ENCODE assay signal across 10 mouse cellular contexts in genomic region chr6:71868809-71869208, GRCm38 (mm10). TPM values are rescaled to one million over a fixed set of nuclear protein-coding genes. Genes with fewer than 3 reads are reported as not detected.
DNase-seq lines count a peak whose midpoint lies in the region; TF ChIP-seq lines count a peak whose summit lies in the region.
"Had no signal": no experiment of that assay in that cellular context is flagged by ENCODE, and none has a peak within 500 bp of the region (broad histone marks: within the 10 kb centered on the region; RNA-seq: fewer than 3 reads in every experiment).

No protein-coding gene starts in this region.

- H3K4me3 ChIP-seq in layer of hippocampus, adult 2 months: no peak overlapping the region
- H3K4me3 ChIP-seq in MEL (ENCODE audit: control insufficient read depth in 1 of 2, insufficient read depth in 1 of 2, low read depth in 2 of 2, low read length in 2 of 2): no peak overlapping the region
- H3K4me3 ChIP-seq: liver, embryonic 13.5 days; myocyte had no signal

- no peak for DNase-seq in layer of hippocampus, adult 2 months (ENCODE audit: low spot score in 2 of 2)
- no peak for DNase-seq in layer of hippocampus, postnatal 14 days (ENCODE audit: low spot score in 2 of 2)
- DNase-seq in B cell, adult 2 months: peak; percentile 28 to 39
- DNase-seq in MEL (ENCODE audit: low read depth, low spot score): peak; percentile 60
- peak; percentile 20 for DNase-seq in lung, postnatal 25 days (ENCODE audit: low spot score)
- DNase-seq in left cerebral cortex, adult 11 months (ENCODE audit: low spot score): no peak
- no peak for DNase-seq in adrenal gland, adult 2 months
- DNase-seq: heart, postnatal 14 days; liver, embryonic 13.5 days had no signal

- H3K9me3 ChIP-seq in MEL (replicated peaks; ENCODE audit: insufficient read depth, low read length): no peaks in the 10 kb centered on the region
- H3K9me3 ChIP-seq: liver, embryonic 13.5 days had no signal

- no peaks in the 10 kb centered on the region for H3K4me1 ChIP-seq in MEL (ENCODE audit: control insufficient read depth in 1 of 2, insufficient read depth in 2 of 2, low read length in 2 of 2)
- H3K4me1 ChIP-seq: liver, embryonic 13.5 days had no signal

- peak; percentile 72 for TF ChIP-seq CTCF in layer of hippocampus, adult 2 months (conservative IDR thresholded peaks at IDR 0.05)
- peak in 1 of 3 experiments; percentile 39; a peak in 3 of 6 replicates for TF ChIP-seq CTCF in MEL (IDR thresholded peaks at IDR 0.05 in 2 of 3, conservative IDR thresholded peaks at IDR 0.05 in 1 of 3; ENCODE audit: control insufficient read depth in 1 of 3, insufficient read depth in 1 of 3, low read depth in 2 of 3, low read length in 3 of 3, poor library complexity in 1 of 3, severe bottlenecking in 1 of 3)

- no peaks in the 10 kb centered on the region for H3K27me3 ChIP-seq in MEL (ENCODE audit: control insufficient read depth in 1 of 2, insufficient read depth in 2 of 2, low read length in 2 of 2)
- H3K27me3 ChIP-seq: liver, embryonic 13.5 days had no signal

- no peak for TF ChIP-seq EP300 in MEL (IDR thresholded peaks at IDR 0.05; ENCODE audit: low read depth in 1 of 2, low read length in 2 of 2)

- no peak overlapping the region for H3K9ac ChIP-seq in MEL (ENCODE audit: control insufficient read depth, low read depth, low read length, poor library complexity, severe bottlenecking)
- H3K9ac ChIP-seq: liver, embryonic 13.5 days had no signal

- peak; percentile 15; the same call in 1 of the 2 replicates for TF ChIP-seq RAD21 in MEL (IDR thresholded peaks at IDR 0.05; ENCODE audit: low read depth, low read length)

- no peaks in the 10 kb centered on the region for H3K79me2 ChIP-seq in MEL (ENCODE audit: control insufficient read depth, insufficient read depth, low read length, poor library complexity)

- TF ChIP-seq POLR2A in MEL (IDR thresholded peaks at IDR 0.05; ENCODE audit: control insufficient read depth in 1 of 2, insufficient read depth in 1 of 2, low read depth in 1 of 2, low read length in 2 of 2, poor library complexity in 1 of 2): no peak

- H3K27ac ChIP-seq in layer of hippocampus, adult 2 months: no peak overlapping the region
- no peak overlapping the region for H3K27ac ChIP-seq in MEL (ENCODE audit: control insufficient read depth, low read depth, low read length)
- H3K27ac ChIP-seq: liver, embryonic 13.5 days had no signal

- H3K36me3 ChIP-seq in MEL (ENCODE audit: control insufficient read depth in 1 of 2, insufficient read depth in 2 of 2, low read length in 2 of 2): peaks cover 2 to 27% of the 10 kb centered on the region in 2 experiments; a peak in 2 of 4 replicates

TF ChIP-seq in MEL, 35 proteins besides CTCF, POLR2A, EP300 and RAD21:
- TF ChIP-seq MYC (IDR thresholded peaks at IDR 0.05; ENCODE audit: low read depth, low read length) (no peak), SMC3 (IDR thresholded peaks at IDR 0.05; ENCODE audit: low read depth, low read length) (peak; percentile 30; the same call in 1 of the 2 replicates), ZC3H11A (IDR thresholded peaks at IDR 0.05; ENCODE audit: low read depth, low read length) (0 out of 2 replicates have a peak, but pooled peaks have one; percentile 16)
TF ChIP-seq in MEL: peak in this region for 2.

RNA-seq across cellular contexts. Expression of gene Immt, which starts 37.7 kb away (rescaled TPM):
- 100 to 1,000 TPM; 131 to 137 TPM for total RNA-seq in layer of hippocampus, adult 2 months (2021)
- 100 to 1,000 TPM; 144 to 145 TPM for total RNA-seq in layer of hippocampus, postnatal 14 days (2021)
- 133 and 137 TPM in 2 replicates for total RNA-seq in MEL (2012; rRNA removed)
- polyA plus RNA-seq in MEL (2012; ENCODE audit: insufficient read depth in 1 of 2, insufficient read length in 2 of 2, low read depth in 1 of 2, low replicate concordance in 2 of 2, missing spikeins in 1 of 2): 100 to 1,000 TPM; 158 to 702 TPM
- total RNA-seq in adrenal gland, adult 2 months (2021): 100 to 1,000 TPM; 315 to 398 TPM
- polyA plus RNA-seq in adrenal gland, adult 2 months (2012; rRNA removed): 96.6 and 110 TPM in 2 replicates

RNA-seq across cellular contexts. Expression of gene Ptcd3, which starts 39.7 kb away (rescaled TPM):
- total RNA-seq in layer of hippocampus, adult 2 months (2021): 10 to 100 TPM; 71.0 to 74.8 TPM
- total RNA-seq in layer of hippocampus, postnatal 14 days (2021): 10 to 100 TPM; 63.6 to 71.6 TPM
- total RNA-seq in MEL (2012; rRNA removed): 89.6 and 93.5 TPM in 2 replicates
- 100 to 1,000 TPM in 1 of 2 experiments, 10 to 100 TPM in 1; 94.3 to 156 TPM for polyA plus RNA-seq in MEL (2012; ENCODE audit: insufficient read depth in 1 of 2, insufficient read length in 2 of 2, low read depth in 1 of 2, low replicate concordance in 2 of 2, missing spikeins in 1 of 2)
- total RNA-seq in adrenal gland, adult 2 months (2021): 10 to 100 TPM; 97.0 to 98.1 TPM
- polyA plus RNA-seq in adrenal gland, adult 2 months (2012; rRNA removed): 2.9 and 3.1 TPM in 2 replicates

RNA-seq across cellular contexts. Expression of gene Polr1a, which starts 40.0 kb away (rescaled TPM):
- total RNA-seq in layer of hippocampus, adult 2 months (2021): 10 to 100 TPM; 33.7 to 35.4 TPM
- 10 to 100 TPM; 32.2 to 37.3 TPM for total RNA-seq in layer of hippocampus, postnatal 14 days (2021)
- total RNA-seq in MEL (2012; rRNA removed): 66.8 and 68.4 TPM in 2 replicates
- polyA plus RNA-seq in MEL (2012; ENCODE audit: insufficient read depth in 1 of 2, insufficient read length in 2 of 2, low read depth in 1 of 2, low replicate concordance in 2 of 2, missing spikeins in 1 of 2): 100 to 1,000 TPM; 105 to 211 TPM
- total RNA-seq in adrenal gland, adult 2 months (2021): 10 to 100 TPM; 58.7 to 82.0 TPM
- polyA plus RNA-seq in adrenal gland, adult 2 months (2012; rRNA removed): 33.3 and 36.0 TPM in 2 replicates

RNA-seq across cellular contexts. Expression of gene Mrpl35, which starts 42.0 kb away (rescaled TPM):
- total RNA-seq in layer of hippocampus, adult 2 months (2021): 10 to 100 TPM; 31.2 to 31.8 TPM
- 10 to 100 TPM; 28.0 to 28.3 TPM for total RNA-seq in layer of hippocampus, postnatal 14 days (2021)
- total RNA-seq in MEL (2012; rRNA removed): 26.0 and 28.3 TPM in 2 replicates
- 10 to 100 TPM in 1 of 2 experiments, not detected in 1; 34.8 TPM for polyA plus RNA-seq in MEL (2012; ENCODE audit: insufficient read depth in 1 of 2, insufficient read length in 2 of 2, low read depth in 1 of 2, low replicate concordance in 2 of 2, missing spikeins in 1 of 2)
- 10 to 100 TPM; 43.0 to 49.0 TPM for total RNA-seq in adrenal gland, adult 2 months (2021)
- polyA plus RNA-seq in adrenal gland, adult 2 months (2012; rRNA removed): 2.6 and 2.9 TPM in 2 replicates

Comparison
In these comparisons a context has a peak if more than half of its experiments do, and no peak if none do; other contexts are left out.
1. DNase-seq: peak in B cell, adult 2 months (2 of 2), MEL (single experiment) and lung, postnatal 25 days (single experiment); none in layer of hippocampus, adult 2 months (0 of 2), layer of hippocampus, postnatal 14 days (0 of 2), left cerebral cortex, adult 11 months (single experiment) and adrenal gland, adult 2 months (single experiment).